Mouse (Mus musculus) liver, adult 2 months (tissue): ENCODE measurements around the gene Ccdc88c.

Experiments used
- CTCF ChIP-seq: fragments of 200-500 bp; IDR thresholded peaks from 2 replicates; pipeline ENCODE4 v1.5.1; 2011; ENCODE audit warnings: low read depth, low read length, control low read depth
- POLR2A ChIP-seq: fragments of 200-500 bp; IDR thresholded peaks from 2 replicates; pipeline ENCODE4 v1.6.1; 2011; ENCODE audit warnings: low read length, control low read depth; ENCODE audit not compliant: insufficient read depth; ENCODE audit errors: extremely low read depth

- no peak for TF ChIP-seq CTCF
- TF ChIP-seq POLR2A, result no peak
Measured at GRCm38 (mm10) chr12:100886877-100887276, 142.0 kb downstream of the Ccdc88c start.
